Mouse (Mus musculus): Measurements from ENCODE around the gene Glra1.

DNA sequence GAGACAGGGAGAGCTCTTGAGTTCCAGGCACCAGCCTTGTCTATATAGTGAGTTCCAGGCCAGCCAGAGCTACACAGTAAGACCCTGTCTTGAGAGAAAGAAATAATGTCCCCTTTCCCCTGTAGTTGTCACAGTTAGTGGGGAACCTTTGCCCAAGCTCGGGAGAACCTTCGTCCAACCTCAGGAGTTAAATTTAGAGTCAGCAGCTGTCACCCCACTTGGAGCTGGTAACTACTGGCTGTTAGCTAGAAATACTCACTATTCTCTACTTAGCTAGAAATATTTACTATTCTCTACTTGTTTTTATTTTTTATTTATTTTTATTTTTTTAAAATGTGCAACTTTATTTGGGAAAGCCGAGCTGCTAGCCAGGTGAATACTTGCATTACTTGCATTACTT is 134.8 kb downstream of the Glra1 start:
- TF ChIP-seq POLR2A (IDR thresholded peaks at IDR 0.05; ENCODE audit: borderline replicate concordance, extremely low read depth, insufficient read depth, insufficient read length, poor library complexity, severe bottlenecking) (no peak), CTCF (IDR thresholded peaks at IDR 0.05; ENCODE audit: borderline replicate concordance, extremely low read depth, insufficient read depth, insufficient read length) (no peak)
